Mouse (Mus musculus): Measurements from ENCODE around the gene Sh3gl3.

Gene Sh3gl3

DNA sequence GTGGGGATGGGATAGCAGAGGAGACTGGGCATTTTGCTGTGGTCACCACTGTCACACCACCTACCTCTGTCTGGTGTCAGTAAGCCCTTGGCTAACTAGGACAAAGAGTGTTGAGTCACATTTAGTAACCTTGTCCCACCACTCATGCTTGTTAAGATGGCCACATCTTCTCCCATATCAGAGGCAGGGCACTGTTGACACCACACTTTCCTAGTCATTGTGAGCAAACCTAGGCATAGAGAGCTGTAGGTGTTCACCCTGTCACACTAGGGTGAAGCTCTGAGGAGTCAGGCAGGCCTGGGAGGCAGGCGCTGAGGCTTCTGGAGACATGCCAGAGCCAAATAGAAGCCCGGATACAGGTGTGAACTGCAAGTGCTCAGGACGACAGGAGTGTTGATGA lies at the start of gene Sh3gl3:
Gene Sh3gl3 (plus strand): TSS at position 301 of the 400 bp plus-strand sequence.
- DNase-seq (ENCODE audit: low spot score in 2 of 2): no peak

DNA sequence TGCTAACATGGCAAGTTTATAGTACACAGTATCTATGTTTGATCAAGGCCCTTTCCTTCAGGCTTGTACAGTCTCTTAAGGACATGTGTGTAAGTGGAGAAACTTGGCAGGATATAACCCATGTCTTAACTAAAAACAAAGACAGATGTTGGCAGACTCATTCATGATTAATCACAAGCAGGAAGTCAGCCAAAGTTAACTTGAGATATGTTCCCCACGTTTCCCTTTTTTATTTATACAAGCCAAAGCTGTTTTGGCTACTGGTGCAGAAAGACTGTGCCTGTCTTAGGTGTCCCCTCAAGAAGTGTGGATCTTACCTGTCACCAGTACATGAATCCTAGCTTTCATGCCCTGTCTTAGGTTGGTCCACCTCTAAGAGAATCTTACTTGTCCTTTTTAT lies 35.4 kb upstream of the Sh3gl3 start:
- no peak for DNase-seq (ENCODE audit: low spot score in 2 of 2)

GRCm38 (mm10) chr7:82147151-82147550 lies 26.5 kb upstream of the Sh3gl3 start:
- no peak for DNase-seq (ENCODE audit: low spot score in 2 of 2)

GRCm38 (mm10) chr7:82164681-82165080 lies 9.0 kb upstream of the Sh3gl3 start:
- peak in 1 of 2 experiments; percentile 7 for DNase-seq (ENCODE audit: low spot score in 2 of 2)

GRCm38 (mm10) chr7:82174571-82175326 lies 1.1 kb downstream of the Sh3gl3 start:
- peak in 1 of 2 experiments; percentile 46 for DNase-seq (ENCODE audit: low spot score in 2 of 2)

DNA sequence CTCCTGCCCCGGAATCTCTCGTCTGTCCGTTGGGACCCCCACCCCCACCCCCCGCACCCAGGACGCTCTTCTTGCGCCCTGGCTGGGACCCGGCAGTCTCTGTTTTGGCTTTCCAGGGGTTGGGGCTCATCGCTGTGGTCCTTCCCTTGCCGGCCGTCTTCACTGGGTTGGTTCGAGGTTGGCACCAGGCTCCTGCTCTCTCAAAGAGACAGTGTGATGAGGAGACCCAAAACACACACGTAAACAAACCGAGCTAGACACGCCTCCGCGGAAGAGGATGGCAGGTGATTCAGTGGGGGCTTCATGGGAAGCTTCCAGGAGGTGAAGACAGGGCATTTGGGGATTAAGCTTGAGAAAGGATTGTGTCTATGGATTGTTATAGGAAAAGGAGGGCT lies 1.7 kb downstream of the Sh3gl3 start:
- no peak for DNase-seq (ENCODE audit: low spot score in 2 of 2)

- DNase-seq (ENCODE audit: low spot score in 2 of 2): no peak
Observed at GRCm38 (mm10) chr7:82176192-82176591, 2.6 kb downstream of the Sh3gl3 start.

DNA sequence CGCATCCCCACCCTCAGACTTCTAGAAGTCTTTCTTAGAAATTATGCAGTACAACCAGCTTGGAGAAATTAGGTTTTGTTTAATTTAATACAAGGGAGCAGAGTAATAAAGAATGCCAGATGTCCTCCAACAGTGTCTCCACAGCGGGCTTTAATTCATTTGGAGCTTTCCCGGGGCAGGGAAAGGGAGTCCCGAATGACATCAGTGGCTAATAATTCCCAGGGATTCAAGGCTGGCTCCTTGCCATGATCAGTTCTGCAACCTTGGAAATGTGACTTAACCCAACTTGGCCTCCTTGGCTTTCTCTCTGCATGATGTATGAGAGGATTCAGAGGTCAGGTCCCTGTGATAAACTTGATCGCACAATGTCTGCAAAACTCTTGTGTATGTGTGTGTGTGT lies 3.7 kb downstream of the Sh3gl3 start:
- DNase-seq (ENCODE audit: low spot score in 2 of 2): no peak

GRCm38 (mm10) chr7:82180919-82181318 lies 7.3 kb downstream of the Sh3gl3 start:
- DNase-seq (ENCODE audit: low spot score in 2 of 2): no peak

GRCm38 (mm10) chr7:82182781-82183180 lies 9.1 kb downstream of the Sh3gl3 start:
- no peak for DNase-seq (ENCODE audit: low spot score in 2 of 2)

- peak in 1 of 2 experiments; percentile 6 for DNase-seq (ENCODE audit: low spot score in 2 of 2)
Observed at GRCm38 (mm10) chr7:82191604-82192003, 18.0 kb downstream of the Sh3gl3 start.

- no peak for DNase-seq (ENCODE audit: low spot score in 2 of 2)
Observed at GRCm38 (mm10) chr7:82192512-82192911, 18.9 kb downstream of the Sh3gl3 start.

DNA sequence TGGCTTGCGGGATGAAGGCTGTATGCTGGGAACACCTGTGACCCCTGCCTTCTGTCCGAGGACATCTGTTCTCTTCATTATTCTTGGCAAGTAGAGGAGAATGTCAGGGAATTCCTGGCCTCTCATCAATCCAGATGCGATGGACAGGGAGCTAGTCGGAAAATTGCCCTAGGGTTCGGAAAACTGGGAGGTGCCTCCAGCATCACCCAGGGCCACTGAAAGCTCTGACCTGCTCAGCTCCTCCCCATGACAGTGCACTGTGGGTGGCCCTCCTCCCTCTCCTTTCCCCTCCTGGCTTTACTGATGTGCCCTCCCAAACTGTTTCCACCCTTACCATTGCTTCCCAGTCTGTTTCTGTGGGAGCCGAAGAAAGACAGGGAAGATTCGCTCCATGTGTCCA lies 29.5 kb downstream of the Sh3gl3 start:
- no peak for DNase-seq (ENCODE audit: low spot score in 2 of 2)

GRCm38 (mm10) chr7:82204014-82204784 lies 30.6 kb downstream of the Sh3gl3 start:
- DNase-seq (ENCODE audit: low spot score in 2 of 2): peak in 1 of 2 experiments; percentile 16

DNA sequence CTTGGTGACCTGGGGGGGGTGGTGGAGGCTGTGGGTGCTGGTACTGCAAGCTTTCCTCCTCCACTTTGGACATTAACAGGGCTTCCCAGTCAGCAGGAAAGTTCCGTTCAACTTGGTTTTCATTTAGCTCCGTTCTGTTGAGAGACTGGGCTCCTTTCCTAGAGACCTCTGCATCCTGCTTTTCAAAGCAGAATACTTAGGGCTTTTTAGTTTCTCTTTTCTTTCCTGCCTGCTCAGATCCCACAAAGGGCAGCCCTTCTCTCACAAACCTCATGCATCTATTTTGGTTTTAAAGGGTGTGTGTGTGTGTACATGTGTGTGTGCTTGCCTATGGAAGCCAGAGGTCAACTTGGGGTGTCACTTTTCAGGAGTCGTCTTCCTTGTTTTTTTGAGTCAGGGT lies 31.3 kb downstream of the Sh3gl3 start:
- DNase-seq (ENCODE audit: low spot score in 2 of 2): no peak

DNA sequence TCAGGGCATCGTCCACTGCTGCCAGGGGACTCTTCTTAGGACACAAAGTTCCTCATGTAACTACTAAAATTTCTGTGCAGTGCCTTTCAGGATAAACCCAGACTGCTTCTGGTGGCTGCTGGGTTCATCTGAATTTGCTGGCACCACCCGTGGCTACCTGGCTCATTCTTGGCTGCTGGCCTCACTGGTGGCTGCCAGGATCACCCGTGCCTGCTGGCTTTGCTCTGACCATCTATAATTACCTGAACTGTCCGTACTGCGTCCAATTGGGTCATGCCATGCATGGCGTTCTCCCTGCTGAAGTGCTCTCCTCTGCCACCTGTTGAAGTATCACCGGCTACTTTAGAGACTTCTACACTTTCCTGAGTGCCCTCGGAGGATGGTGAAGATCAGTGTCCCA lies 33.1 kb downstream of the Sh3gl3 start:
- no peak for DNase-seq (ENCODE audit: low spot score in 2 of 2)

DNA sequence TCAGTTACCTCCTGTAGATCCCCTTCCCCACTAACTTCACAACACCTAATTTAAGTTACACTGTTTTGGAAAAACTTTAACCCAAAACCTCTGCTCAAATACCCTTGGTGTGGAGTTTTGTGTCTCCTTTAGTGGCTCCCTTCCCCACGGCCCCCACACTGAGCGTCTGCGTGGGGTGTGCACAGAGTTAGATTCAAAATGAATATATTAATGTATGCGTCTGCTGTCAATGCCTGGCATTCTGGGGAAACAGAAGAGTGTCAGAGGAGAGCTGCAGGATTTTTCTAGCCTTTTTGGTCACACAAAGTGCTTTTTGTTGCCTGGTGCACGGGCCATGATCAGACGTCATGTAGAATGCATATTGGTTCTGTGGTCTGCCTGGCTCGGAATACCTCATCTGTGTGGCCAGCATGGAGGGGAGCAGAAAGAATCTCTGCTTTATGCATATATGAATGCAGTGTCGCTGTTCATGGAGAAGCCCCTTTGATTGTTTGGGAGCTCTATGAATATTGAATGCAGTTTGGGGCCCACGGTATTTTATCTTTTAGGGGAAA lies 47.8 kb downstream of the Sh3gl3 start:
- no peak for DNase-seq (ENCODE audit: low spot score in 2 of 2)

DNA sequence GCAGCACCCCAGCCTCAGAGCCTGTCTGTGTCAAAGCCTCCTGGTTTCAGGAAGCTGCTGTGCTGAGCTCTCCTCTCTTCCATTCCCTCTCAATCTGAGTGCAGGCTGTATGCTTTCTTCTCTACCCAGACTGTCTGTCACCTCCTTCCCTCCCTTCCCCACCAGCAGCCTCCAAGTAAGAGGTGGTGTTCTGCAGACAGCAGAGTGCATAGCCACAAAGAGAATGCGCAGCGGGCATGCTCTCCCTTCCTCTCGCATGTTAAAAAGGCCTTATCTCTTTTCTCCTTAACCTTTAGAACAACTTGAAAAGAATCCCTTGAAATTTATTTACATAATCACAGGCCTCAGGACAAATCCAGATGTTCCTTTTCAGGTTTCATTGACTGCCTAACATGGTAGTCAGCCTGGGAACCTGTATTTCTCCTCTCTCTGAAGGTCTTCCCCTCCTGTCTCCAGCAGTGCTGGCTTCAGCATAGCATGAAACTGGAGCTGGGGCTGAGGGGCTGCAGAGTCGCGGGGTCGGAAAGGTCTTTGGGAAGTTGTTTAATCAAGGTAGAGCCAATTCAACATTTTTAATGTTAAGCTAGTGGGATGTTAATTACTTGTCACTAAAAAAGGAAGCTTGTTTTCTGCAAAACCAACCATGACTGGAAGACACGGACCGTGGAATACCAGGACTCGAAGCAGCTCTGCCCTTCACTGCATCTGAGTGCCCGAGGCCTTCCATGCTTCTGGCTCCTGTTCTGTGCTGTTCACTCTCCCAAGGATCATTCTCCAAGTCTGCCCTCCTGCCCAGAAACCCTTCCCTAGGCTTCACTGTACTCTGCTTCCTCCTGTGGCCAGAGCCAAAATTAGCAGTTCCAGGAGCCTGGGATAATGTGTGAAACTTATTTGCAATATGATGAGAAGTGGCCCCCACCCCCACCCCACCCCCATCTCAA lies 50.5 kb downstream of the Sh3gl3 start:
- no peak for DNase-seq (ENCODE audit: low spot score in 2 of 2)

DNA sequence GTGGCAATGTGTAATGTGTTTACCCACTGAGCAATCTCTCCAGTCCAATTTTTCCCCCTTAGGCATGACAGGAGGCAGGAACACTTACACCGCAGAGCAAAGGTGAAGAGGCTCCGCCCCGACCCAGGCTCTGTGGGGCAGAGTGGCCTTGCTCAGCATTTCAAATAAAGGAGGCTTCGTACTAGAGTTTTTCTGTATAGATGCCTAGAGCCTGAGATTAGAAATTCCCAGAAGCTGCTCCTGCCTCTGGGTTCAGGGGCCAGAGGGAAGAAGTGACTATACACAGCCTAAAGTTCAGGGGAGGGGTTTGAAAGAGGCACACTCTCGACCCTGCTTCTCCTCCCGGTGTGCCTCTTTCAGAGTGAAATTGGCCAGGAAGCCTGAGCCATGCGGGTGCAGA lies 59.6 kb downstream of the Sh3gl3 start:
- no peak for DNase-seq (ENCODE audit: low spot score in 2 of 2)

GRCm38 (mm10) chr7:82234010-82234897 lies 60.6 kb downstream of the Sh3gl3 start:
- no peak for DNase-seq (ENCODE audit: low spot score in 2 of 2)

GRCm38 (mm10) chr7:82234898-82235290 lies 61.3 kb downstream of the Sh3gl3 start:
- no peak for DNase-seq (ENCODE audit: low spot score in 2 of 2)
